Mouse (Mus musculus): ENCODE results near the gene Trmo.

- TF ChIP-seq CTCF (IDR thresholded peaks at IDR 0.05; ENCODE audit: low read depth) = no peak
- no peak for TF ChIP-seq EP300 (optimal IDR thresholded peaks at IDR 0.05)
Measured at GRCm38 (mm10) chr4:46404042-46404795, 15.0 kb upstream of the Trmo start.
